Mouse (Mus musculus) cerebellum, postnatal 36 days (tissue): ENCODE results near the gene Srsf3.

Experiments
- DNase-seq, 2 experiments: peaks; one replicate each; pipeline ENCODE4 v3.0.0; 2021 to 2022; ENCODE audit warnings: mixed read lengths in 2 of 2

The Srsf3 gene

DNA sequence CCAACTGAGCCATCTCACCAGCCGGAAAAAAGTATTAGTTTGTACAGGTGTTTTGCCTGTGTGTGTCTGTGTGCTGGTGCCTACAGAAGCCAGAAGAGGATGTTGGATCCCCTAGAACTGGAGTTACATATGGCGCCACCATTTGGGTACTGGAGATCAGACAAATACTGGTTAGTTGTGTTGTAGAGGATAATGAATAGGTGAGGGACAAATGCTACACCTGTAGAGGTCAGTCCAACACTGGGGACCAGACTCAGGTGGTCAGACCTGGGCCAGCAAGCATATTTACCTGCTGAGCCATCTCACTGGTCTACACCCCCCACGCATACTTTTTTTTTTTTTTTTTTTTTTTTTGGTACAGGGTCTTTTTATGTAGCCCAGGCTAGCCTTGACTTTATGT, 14.4 kb downstream of the Srsf3 start:
- DNase-seq: no peak

DNA sequence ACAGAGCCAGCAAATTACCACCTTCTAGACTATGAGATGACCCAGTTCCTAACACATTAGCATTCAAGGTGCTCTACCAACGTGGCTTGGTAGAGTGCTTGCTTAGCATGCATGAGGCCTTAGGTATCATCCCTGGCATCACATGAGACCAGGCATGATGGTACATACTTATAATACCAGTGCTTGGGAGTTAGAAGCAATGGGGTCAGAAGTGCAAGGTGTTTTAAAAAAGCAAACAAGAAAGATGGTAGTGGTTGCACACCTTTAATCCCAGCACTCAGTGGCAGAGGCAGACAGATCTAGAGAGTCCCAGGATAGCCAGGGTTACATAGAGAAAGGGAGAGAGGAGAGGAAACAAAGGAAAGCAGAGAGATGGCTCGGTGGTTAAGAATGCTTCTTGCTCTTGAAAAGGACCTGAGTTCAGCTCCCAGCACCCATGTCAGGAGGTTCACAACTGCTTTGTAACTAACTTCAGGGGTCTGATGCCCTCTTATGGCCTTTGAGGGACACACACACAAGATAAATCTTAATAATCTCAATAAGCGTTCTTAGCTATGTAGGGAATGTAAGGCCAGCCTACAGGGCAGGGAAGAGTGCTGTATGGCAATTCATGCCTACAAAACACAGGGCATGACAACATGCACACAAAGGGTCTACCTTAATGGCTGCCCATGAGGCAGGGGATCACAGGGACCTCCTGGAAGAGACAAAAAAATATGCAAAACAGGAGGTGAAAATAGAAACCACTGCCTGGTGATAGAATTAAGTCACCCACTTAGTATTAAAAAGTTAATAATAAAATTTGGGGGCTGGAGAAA, 15.5 kb downstream of the Srsf3 start:
- no peak for DNase-seq

DNA sequence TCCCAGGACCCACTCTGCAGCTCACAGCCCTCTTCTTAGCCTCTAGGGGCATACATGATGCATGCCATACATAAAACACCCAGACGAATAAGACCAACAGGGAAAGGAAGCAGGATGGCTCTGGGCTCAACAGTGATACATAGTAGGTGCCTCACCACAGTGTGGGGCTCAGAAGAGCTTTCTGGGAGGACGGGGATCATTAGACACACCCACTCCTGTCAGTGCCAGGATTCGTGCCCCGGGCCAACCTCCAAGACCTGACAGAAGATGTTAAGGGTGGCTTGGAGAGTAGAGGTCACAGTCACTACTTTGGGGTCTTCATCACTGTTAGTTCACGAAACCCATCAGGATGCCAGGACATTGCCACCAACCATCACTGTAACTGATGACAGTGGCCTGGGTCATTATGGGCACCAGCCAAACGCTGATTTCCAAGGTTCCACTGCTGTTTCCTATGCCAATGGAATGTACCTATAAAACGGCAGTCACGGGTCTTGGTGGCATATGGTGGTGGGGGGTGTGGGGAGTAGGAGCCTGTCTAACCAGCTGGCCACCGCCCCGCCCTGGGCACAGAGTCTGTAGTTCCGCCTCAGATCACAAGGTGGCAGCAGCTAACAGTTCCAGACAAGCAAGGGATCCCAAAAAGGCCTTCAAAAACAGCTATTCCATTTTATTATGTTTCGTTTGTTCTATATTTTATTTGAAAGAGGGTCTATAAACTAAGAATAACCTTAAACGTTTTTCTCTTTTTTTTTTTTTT, 16.5 kb downstream of the Srsf3 start:
- peak; percentile 92 to 96 for DNase-seq

DNA sequence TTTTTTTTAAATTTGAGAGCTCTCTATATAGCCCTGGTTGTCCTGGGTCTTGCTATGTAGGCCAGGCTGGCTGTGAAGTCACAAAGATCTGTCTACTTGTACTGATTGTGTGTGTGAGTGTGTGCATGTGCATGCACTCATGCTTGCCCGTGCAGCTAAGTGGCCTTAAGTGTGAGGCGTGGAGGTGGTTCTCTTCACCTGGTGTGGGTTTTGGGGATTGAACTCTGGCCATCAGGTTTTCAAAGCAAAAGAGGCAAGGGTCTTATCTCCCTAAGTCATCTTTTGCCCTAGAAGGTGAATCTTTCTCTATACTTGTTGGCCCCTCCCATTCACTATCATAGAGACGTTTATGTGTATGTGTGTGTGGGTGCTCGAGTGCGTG, 17.1 kb downstream of the Srsf3 start:
- no peak for DNase-seq

DNA sequence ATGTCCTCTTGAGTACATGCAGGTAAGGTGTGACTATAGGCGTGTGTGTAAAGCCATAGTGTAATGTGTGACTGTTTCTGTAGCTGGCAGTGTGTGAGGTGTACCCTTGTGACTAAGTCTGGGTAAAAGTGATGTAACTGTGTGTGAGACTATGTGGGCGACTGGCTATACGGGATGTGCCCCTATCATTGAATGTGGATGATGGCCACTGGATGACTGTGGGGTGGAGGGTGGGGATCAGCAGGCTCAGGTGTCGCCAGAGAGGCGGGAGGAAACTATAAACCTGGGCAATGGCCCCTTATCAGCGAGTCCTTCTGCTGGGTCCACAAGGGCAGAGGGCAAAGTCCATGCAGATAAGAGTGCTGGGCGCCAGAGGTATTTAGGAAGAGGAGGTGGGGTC, 17.5 kb downstream of the Srsf3 start:
- no peak for DNase-seq

DNA sequence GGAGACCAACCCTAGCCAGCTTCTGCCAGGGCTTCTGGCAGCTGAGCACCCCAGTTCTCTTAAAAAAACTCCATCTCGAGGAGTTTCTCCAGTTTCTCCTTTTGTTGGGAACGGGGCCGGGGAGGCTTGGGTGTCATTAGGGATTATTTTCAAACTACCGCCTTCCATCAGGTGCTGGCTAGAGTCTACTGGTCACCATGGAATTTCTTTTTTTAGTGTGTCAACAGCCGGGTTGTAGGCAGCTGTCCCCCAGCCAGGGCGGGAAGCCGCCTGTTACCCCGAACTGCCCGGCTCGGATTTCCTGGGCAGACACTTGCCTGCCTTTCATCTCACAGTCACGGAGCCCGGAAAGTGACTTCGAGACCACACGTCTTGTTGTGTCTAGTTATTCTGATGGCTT, 18.4 kb downstream of the Srsf3 start:
- peak; percentile 28 to 33 for DNase-seq

DNA sequence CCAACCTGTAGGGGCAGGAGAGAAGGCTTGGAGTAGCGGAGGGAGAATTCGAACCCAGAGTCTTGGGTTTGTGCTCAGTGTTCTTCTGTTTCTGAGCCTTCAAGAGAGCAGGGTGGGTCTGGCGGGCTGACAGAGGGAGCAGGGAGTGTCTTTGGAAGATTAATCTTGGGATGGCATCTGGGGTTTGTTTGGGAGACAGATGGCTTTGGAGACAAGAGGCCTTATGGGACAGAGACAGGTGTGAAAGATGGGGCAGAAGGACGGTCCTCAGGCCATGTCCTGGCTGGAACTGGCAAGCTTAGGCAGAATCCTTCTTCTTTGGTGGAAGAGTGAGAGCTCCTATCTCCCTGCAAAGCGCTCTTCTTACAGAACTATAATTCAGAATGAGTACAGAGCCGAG, 20.6 kb downstream of the Srsf3 start:
- peak; percentile 32 to 37 for DNase-seq

DNA sequence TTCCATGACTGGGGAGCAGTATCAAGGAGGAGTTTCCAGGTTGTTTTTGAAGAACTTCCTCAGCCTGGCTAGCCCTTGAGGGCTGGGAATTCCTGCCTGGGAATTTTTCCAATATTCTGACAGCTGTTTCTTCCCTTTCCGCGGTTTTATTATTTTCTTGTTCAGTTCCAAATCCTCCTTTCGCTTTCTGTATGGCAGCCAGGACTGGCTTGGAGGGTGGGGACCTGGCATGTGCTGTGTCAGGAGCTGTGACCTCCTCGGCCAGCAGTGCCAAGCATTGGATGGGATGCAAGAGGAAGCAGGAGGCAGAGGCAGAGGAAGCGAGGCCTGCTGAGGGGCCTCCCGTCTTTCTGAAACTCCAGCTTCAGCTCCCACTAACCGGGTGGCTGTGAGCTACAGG, 21.4 kb downstream of the Srsf3 start:
- DNase-seq: no peak

DNA sequence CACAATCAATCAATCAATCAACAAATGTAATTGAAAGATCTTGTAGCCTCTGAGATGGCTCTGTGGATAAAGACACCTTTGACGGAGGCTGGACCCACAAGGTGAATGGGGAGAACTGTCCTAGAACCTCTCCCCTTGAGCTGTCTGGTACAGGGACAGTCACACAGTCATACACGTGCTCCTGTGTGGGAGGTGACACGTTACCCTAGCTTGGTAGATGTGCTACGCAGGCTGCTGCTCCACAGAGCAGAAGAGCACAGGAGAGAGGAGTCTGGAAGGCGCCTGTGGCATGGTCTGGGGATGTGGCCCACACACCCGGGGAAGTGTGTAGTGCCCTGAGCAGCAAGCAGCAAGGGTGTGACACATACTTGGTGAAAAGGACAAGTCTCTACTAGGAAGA, 22.0 kb downstream of the Srsf3 start:
- no peak for DNase-seq

DNA sequence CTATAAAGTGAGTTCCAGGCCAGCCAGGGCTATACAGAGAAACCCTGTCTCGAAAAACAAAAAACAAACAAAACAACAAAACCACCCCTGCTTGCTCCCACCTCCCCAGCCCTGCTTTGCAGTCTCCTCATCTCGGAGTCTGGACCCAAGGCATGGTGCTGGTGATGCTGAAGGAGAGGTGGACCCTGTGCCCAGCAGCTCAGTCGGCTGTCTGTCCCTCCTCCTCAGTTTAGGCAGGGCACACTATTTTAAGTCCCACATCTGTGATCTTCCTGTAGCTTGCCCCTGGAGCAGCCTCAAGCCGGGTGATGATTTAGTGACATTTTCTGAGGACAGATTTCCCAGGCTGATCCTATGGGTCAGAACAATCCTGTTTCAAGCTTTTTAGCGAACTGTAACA, 23.2 kb downstream of the Srsf3 start:
- DNase-seq: no peak

DNA sequence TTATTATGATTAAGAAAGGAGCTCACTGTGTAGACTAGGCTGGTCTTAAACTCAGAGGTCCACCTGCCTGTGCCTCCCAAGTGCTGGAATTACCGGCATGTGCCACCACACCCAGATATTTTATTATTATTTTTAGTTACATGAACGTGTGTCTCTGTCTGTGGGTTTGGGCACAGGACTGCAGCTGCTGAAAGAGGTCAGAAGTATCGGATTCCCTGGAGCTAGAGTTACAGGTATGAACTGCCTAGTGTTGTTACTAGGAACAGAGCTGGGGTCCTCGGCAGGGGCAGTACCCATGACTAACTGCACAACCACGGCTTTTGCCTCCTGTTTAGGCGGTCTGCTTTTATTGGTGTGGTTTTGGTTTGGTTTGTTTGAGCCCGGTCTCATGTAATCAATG, 23.8 kb downstream of the Srsf3 start:
- DNase-seq: no peak

DNA sequence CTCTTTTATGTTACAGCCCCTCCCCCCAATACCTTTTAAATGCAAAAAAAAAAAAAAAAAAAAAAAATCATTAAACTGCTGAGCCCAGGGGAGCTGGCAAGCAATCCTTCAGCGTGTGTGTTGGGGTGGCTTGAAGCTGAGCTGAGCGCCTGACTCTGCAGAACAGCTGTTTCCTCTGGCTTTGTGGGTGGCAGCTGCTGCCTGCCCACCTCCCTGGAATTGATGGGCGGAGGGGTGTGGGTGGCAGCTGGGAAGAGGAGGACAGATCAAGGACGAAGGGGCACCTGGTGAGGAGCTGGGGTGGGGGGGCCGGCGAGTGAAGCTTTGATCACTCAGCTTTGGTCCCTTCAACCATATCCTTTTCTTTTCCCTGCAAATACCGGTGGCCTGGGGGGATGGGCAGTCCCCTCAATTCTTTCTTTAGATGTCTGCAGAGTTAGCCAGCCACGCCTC, 24.3 kb downstream of the Srsf3 start:
- DNase-seq: no peak

DNA sequence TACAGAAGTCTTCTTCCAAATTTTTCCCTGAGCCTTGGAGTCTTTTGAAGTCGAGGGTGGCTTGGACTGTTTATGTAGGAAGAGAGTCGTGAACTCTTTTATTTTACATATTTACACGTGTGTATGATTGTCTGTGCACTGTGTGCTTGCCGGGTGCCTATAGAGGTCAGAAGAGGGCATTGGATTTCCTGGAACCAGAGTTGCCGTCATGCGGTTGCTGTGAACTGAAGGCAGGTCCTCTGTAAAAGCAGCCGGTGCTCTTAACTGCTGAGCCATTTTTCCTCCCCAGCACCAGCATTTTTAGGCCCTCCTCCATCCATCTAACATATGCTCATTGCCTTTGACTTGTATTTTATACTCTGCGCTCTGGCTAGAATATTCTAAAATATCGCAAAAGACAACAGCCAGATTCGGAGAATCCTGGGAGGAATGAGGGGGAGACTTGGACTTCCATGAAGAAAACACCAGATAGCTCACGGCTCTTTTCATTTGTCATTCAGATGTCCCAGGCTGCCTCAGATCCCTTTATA, 25.0 kb downstream of the Srsf3 start:
- no peak for DNase-seq

DNA sequence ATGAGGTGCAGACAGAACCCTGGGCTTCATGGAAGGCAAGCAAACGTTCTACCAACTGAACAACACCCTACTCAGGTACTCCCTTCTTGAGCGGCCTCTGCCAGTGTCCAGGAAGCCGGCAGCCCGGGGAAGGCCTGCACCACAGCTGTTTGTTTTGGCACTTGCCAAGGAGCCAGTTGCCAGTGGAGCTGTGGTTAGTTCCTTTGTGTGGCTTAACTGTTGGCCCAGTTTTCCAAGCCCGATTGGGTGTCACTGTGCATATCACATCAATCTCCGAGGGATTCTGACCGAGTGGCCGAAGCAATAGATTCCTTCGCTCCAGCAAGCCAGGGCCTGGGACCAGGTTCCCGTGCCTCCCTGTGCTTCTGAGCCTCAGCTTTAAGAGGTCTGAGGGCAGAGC, 25.5 kb downstream of the Srsf3 start:
- no peak for DNase-seq

DNA sequence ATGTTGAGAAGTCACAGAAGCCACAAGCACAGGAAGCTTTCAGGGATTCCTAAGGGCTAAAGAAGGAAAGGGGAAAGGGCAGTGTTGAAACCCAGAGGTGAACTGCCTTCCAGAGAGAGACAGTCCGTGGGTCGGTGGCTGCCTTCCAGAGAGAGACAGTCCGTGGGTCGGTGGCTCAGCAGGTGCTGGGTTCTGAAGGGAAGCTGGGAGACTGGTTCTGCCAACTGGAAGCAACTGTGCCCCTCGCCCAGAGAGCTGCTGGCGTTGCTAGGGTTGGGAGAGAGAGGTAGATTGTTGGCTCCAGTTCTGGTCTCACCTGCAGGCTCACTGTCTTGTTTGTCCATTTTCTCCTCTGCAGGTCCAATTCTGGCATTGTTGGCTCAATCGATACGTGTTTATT, 26.1 kb downstream of the Srsf3 start:
- no peak for DNase-seq

DNA sequence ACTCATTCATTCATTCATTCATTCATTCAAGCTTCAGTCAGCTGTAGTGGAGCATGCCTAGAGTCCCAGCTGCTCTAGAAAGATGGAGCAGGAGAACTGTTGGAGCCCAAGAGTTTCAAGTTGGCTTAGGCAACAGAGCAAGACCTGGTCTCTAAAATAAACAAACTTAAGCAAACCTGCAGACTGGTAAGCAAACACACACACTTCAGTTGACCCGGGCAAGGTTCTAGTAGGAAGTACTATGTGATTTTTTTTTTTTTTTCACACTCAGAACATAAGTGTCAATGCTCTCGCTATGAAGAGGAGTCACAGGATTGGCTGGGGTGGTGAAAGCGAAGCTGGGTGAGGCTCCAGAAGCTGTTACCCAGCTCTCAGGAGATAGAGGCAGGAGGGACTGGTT, 27.2 kb downstream of the Srsf3 start:
- DNase-seq: no peak

DNA sequence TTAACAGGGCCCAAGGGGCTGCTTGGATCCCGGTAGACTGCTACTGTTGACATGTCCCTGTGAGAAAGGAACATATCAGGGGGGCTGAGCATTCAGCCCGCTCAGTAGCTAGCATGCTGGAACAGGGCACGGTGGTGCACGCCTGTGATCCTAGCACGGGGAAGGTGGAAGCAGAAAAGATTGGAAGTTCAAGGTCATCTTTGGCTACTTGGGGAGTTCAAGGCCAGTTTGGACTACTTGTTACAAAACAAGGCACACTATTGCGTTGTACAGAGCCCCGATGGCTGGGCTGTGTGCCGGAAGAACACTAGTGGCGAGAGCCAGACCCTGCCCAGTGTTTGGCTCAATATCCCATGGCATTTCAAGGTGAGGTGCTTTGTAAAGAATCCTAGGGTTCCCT, 28.5 kb downstream of the Srsf3 start:
- no peak for DNase-seq

DNA sequence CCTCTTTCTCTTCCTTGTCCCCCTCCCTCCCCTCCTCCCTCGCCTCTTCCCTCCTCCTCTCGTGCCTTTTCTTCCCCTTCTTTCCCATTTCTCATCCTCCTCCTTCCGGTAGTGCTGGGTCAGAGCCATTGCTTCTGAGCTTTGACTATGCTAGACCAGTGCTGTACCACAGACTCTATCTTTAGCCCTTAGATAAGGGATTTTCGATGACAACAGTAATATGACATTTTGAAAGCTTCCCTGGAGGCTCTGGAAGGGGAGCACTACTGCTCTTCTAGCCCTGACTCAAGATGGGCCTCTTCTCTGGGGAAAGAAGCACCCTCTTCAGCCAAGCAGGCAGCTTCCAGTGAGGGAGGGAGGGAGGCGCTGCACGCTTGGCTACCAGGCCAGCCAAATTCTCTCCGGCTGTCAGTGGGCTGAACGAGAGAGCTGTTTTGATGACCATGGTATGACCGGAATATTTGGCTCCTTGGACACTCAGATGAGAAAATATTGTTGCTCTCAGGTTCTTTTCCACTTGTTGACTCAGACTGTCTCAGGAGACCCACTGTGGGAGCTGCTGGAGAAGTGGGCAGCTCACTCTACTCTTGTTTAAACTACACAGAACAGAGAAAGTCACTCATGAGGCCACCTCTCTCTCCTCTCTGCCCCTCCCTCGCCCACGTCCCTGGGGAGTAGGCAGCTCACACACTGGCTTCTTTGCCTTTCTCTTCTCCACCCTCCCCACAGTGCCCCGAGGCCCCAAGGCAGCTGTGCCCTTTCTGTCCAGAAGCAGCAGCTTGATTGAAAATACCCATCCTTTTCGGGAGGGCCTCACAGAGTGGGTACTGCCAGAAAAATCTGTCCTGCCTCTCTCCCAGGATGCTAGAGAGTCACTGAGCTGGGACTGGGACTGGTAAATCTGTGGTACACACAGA, 29.9 kb downstream of the Srsf3 start:
- DNase-seq: no peak

DNA sequence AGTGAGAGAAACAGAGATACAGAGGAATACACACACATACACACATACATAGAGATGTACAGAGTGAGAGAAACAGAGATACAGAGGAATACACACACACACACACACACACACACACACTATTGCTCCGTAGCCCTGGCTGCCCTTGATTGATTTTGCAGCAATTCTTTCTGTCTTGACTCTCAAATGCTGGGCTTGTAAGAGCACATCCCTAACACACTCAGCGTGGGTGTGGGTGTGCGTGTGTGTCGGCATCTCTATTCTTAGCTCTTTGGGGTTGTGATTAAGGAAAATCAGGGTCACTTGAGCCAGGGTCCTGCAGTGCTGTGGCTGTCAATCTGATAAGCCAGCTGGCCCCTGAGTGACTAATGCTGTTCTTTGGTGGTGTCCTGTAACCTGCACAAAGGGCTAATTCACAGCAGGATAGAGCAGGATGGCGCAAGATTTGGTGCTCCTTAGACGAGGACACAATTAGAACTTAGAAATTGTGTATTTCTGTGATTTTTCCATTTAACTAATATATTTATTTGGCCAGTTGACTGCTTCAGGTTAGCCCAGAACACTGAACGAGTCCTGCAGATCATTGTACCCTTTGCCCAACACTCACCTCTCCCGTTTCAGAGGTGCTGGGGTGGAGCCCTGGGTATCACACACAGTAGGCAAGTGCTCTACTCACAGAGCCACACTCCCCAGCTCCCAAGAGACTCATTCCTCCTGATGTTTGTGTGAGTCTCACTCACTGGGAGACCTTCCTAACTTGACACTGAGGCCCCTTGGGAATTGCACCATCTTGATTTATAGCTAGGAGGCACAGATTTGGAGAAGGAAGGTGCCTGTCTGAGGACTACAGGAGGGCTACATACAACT, 30.9 kb downstream of the Srsf3 start:
- peak in 1 of 2 experiments; percentile 37 for DNase-seq

DNA sequence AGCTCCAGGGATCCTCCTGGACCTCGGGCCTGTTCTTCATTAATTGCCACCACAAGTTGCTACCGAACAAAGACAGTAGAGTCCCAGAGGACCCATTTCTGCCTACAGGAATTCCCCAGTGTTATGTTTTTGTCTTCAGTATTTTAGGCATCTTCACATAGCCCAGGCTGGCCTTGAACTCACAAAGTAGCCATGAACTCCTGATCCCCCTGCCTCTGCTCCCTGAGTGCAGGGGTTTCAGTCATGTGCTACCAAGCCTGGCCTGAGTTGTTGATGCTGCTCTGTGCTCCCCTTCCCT, 31.5 kb downstream of the Srsf3 start:
- DNase-seq: no peak

DNA sequence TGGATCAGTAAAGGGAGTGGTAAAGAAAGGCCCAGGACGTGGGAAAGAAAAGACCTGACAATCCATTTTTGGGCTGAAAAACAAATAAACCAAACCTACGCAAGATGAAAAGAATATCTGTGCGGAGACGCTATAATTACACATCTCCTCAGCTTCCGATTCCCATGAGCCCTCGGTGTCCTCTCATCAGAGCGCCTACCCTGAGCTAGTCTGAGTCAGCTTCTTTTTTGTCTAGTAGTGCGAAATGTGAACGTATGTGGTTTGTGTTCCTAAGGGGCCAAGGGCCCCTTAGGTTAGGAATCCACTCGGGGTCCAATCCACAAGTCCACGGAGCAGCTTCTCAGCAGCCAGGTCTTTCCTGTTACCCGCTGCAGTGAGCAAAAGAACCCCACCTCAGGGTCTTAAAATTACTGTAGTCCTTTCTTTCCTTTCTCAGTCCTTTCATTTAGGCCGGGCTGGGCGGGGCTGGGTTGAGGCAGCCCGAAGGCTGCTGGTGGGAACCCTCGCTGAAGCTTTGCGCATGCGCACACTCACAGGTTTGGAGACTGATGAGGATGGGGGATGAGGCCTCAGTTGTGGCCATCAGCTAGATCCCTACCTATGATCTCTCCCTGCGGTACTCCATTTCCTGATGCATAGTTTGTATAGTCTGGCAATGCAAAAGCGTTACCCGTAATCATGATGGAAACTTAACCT, 33.0 kb downstream of the Srsf3 start:
- DNase-seq: no peak

DNA sequence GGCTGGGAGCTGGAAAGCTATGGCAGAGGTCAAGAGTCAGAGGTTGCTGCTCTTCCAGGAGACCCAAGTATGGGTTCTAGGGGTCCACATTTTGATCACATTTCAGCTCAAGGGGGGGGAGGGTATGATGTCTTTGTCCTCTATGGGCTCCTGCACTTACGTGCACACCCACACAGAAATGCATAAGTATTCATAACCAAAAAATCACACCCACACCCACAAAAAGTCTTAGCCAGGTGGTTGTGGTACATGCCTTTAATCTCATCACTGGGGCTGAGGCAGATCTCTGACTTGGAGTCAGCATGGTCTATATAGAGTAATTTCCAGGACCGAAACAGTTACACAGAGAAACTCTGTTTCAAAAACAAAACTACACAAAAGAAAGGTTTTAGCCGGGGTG, 33.5 kb downstream of the Srsf3 start:
- DNase-seq: no peak
